Mouse (Mus musculus) embryonic stem cell, embryonic (primary cell): Measurements from ENCODE around the gene Gm29554.
"Not testable (repeated sequence)": the region's sequence is repeated elsewhere in the genome, so short reads cannot be mapped to it uniquely, and the experiment has no call there.

Experiments used
- CTCF ChIA-PET, 4 experiments: fragments of 300-600 bp in 2 of 4; fragments of 350-600 bp in 2 of 4; sonication (Branson Sonifier 250); formaldehyde crosslinking; loops; one replicate each; lab custom pipeline; 2022; ENCODE audit warnings: inconsistent platforms in 2 of 4; lab: Charles Lee
- POLR2A ChIA-PET, 4 experiments: fragments of 300-600 bp in 2 of 4; fragments of 350-600 bp in 2 of 4; sonication (Branson Sonifier 250); formaldehyde crosslinking; loops; one replicate each; lab custom pipeline; 2022; ENCODE audit warnings: antibody characterized with exemption in 4 of 4, inconsistent platforms in 1 of 4; lab: Charles Lee

Gm29554 gene

DNA sequence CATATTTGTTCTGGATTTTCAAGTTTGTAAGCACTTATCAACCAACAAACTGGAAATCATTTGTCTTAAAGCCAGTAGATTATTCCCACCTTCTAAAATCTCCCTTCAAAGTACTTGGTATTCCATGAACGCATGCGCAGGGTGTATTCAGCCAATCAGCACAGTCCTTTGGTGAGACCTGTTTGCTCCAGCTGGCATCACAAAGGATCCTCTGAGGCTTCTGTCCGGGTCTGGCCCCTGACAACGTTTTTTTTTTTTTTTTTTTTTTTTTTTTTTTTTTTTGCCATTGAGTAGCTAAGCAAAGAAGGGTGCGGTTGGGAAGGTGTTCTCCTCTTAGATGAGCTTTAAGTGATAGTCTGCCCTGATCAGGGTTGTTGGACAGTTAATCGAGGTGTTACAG lies at the start of gene Gm29554:
TSS of gene Gm29554 (plus strand) at position 301 of the 400 bp plus-strand sequence.
- POLR2A ChIA-PET, CTCF ChIA-PET: not testable (repeated sequence)
